Mouse (Mus musculus) MEL (cell line): ENCODE measurements around the gene Hfe.

Experiments
- CTCF ChIP-seq, 3 experiments: IDR thresholded peaks in 2 of 3; conservative IDR thresholded peaks in 1 of 3; 2 replicates each; pipeline ENCODE4 v1.5.1; 2011 to 2012; ENCODE audit warnings: low read length in 3 of 3, low read depth in 2 of 3, mild to moderate bottlenecking in 2 of 3, improper control_type of control experiment in 1 of 3, inconsistent platforms in 1 of 3, mixed read lengths in 1 of 3, moderate library complexity in 1 of 3; ENCODE audit not compliant: control insufficient read depth in 1 of 3, insufficient read depth in 1 of 3, poor library complexity in 1 of 3, severe bottlenecking in 1 of 3
- E2F4 ChIP-seq: IDR thresholded peaks from 2 replicates; pipeline ENCODE4 v1.6.1; 2011; ENCODE audit warnings: low read depth, low read length, improper control_type of control experiment, borderline replicate concordance
- GATA1 ChIP-seq: IDR thresholded peaks from 2 replicates; pipeline ENCODE4 v1.6.1; 2011; ENCODE audit warnings: low read depth, low read length, improper control_type of control experiment
- MAZ ChIP-seq: IDR thresholded peaks from 2 replicates; pipeline ENCODE4 v1.6.1; 2012; ENCODE audit warnings: low read depth, mild to moderate bottlenecking, inconsistent platforms, low read length, improper control_type of control experiment
- MYC ChIP-seq: IDR thresholded peaks from 2 replicates; pipeline ENCODE4 v1.6.1; 2011; ENCODE audit warnings: low read depth, mild to moderate bottlenecking, low read length, improper control_type of control experiment, moderate library complexity
- POLR2A ChIP-seq, 2 experiments: IDR thresholded peaks; 2 replicates each; pipeline ENCODE4 v1.6.1; 2011 to 2012; ENCODE audit warnings: low read length in 2 of 2, mild to moderate bottlenecking in 2 of 2, control low read depth in 1 of 2, improper control_type of control experiment in 1 of 2, low read depth in 1 of 2, moderate library complexity in 1 of 2; ENCODE audit not compliant: control insufficient read depth in 1 of 2, insufficient read depth in 1 of 2, poor library complexity in 1 of 2
- RCOR1 ChIP-seq: IDR thresholded peaks from 2 replicates; pipeline ENCODE4 v1.6.1; 2012; ENCODE audit warnings: low read depth, mild to moderate bottlenecking, inconsistent platforms, low read length, improper control_type of control experiment
- USF1 ChIP-seq: IDR thresholded peaks from 2 replicates; pipeline ENCODE4 v1.6.1; 2014; ENCODE audit warnings: low read depth, mild to moderate bottlenecking, inconsistent platforms, low read length, improper control_type of control experiment, moderate library complexity
- USF2 ChIP-seq, 2 experiments: IDR thresholded peaks; 2 replicates each; pipeline ENCODE4 v1.6.1; 2011 to 2012; ENCODE audit warnings: improper control_type of control experiment in 2 of 2, low read length in 2 of 2, borderline replicate concordance in 1 of 2, inconsistent platforms in 1 of 2, low read depth in 1 of 2, mild to moderate bottlenecking in 1 of 2; ENCODE audit not compliant: insufficient read depth in 1 of 2
- ZC3H11A ChIP-seq: IDR thresholded peaks from 2 replicates; pipeline ENCODE4 v1.6.1; 2012; ENCODE audit warnings: low read depth, mild to moderate bottlenecking, inconsistent platforms, low read length, improper control_type of control experiment
- ZNF384 ChIP-seq: IDR thresholded peaks from 2 replicates; pipeline ENCODE4 v1.6.1; 2012; ENCODE audit warnings: low read depth, mild to moderate bottlenecking, inconsistent platforms, low read length, improper control_type of control experiment

- TF ChIP-seq ZC3H11A (no peak), POLR2A (IDR thresholded peaks at IDR 0.05; ENCODE audit: control insufficient read depth in 1 of 2, insufficient read depth in 1 of 2, low read depth in 1 of 2, low read length in 2 of 2, poor library complexity in 1 of 2) (no peak), ZNF384 (no peak), MYC (no peak), CTCF (IDR thresholded peaks at IDR 0.05 in 2 of 3, conservative IDR thresholded peaks at IDR 0.05 in 1 of 3; ENCODE audit: control insufficient read depth in 1 of 3, insufficient read depth in 1 of 3, low read depth in 2 of 3, low read length in 3 of 3, poor library complexity in 1 of 3, severe bottlenecking in 1 of 3) (no peak), GATA1 (no peak), MAZ (no peak), E2F4 (no peak), USF2 (IDR thresholded peaks at IDR 0.05; ENCODE audit: borderline replicate concordance in 1 of 2, insufficient read depth in 1 of 2, low read depth in 1 of 2, low read length in 2 of 2) (no peak), RCOR1 (no peak), USF1 (no peak)
Measured at GRCm38 (mm10) chr13:23689459-23689858, 21.2 kb downstream of the Hfe start.
